ENCODE assay signal across 8 mouse cellular contexts in genomic region chr5:135877180-135877579, GRCm38 (mm10). TPM values are rescaled to one million over a fixed set of nuclear protein-coding genes. Genes with fewer than 3 reads are reported as not detected.
A peak's percentile ranks its signal among the peaks of the same experiment; 100 is the strongest.
DNase-seq lines count a peak whose midpoint lies in the region; ATAC-seq lines count a peak whose summit lies in the region.

No protein-coding gene starts in this region.

- 0 out of 2 replicates have a peak, but pooled peaks cover 2% of the 10 kb centered on the region for H3K4me1 ChIP-seq in forebrain, embryonic 11.5 days (replicated peaks; ENCODE audit: control insufficient read depth, insufficient read depth, low read length)
- H3K4me1 ChIP-seq in stomach, embryonic 14.5 days (ENCODE audit: control insufficient read depth, insufficient read depth, low read length): peaks cover 11% of the 10 kb centered on the region; the same call in 1 of the 2 replicates

- no peaks in the 10 kb centered on the region for H3K9me3 ChIP-seq in forebrain, embryonic 11.5 days (ENCODE audit: control insufficient read depth, low read length)
- no peaks in the 10 kb centered on the region for H3K9me3 ChIP-seq in stomach, embryonic 14.5 days (ENCODE audit: control insufficient read depth, low read depth, low read length)

- 21% methylated on average over 8 of the region's 8 CpGs for WGBS in forebrain, embryonic 11.5 days
- WGBS in stomach, embryonic 14.5 days: 19% methylated on average over 8 of the region's 8 CpGs

- peaks cover 2% of the 10 kb centered on the region; the same call in 1 of the 2 replicates for H3K27me3 ChIP-seq in forebrain, embryonic 11.5 days (ENCODE audit: control insufficient read depth, insufficient read depth, low read length)
- H3K27me3 ChIP-seq in stomach, embryonic 14.5 days (ENCODE audit: control insufficient read depth, insufficient read depth, low read length): no peaks in the 10 kb centered on the region

- no peak overlapping the region for H3K27ac ChIP-seq in forebrain, embryonic 11.5 days (ENCODE audit: low read depth, low read length)
- no peak overlapping the region for H3K27ac ChIP-seq in stomach, embryonic 14.5 days (ENCODE audit: low read length)

- no peak for ATAC-seq in forebrain, embryonic 11.5 days (replicated peaks; ENCODE audit: low FRiP score)
- ATAC-seq in megakaryocyte-erythroid progenitor cell, adult 5-6 weeks (replicated peaks; ENCODE audit: low FRiP score, low TSS enrichment, poor library complexity, severe bottlenecking): 0 out of 2 replicates have a peak, but pooled peaks have one; percentile 49
- no peak for ATAC-seq in stomach, embryonic 14.5 days (ENCODE audit: insufficient number of reproducible peaks, insufficient read depth, low FRiP score, low read depth)

- H3K9ac ChIP-seq in forebrain, embryonic 11.5 days (ENCODE audit: low read length): no peak overlapping the region; the same call in 1 of the 2 replicates
- no peak overlapping the region for H3K9ac ChIP-seq in stomach, embryonic 14.5 days (replicated peaks; ENCODE audit: low read depth, low read length)

- peak; percentile 55 for DNase-seq in layer of hippocampus, adult 11-12 months (ENCODE audit: low spot score)
- no peak for DNase-seq in layer of hippocampus, postnatal 36 days
- DNase-seq in T-cell, adult 2 months (ENCODE audit: low spot score): peak; percentile 31
- DNase-seq in forebrain, embryonic 11.5 days (ENCODE audit: low spot score): peak; percentile 70
- peak; percentile 78 for DNase-seq in heart, postnatal 4 days
- peak; percentile 48 to 68 for DNase-seq in left cerebral cortex, postnatal 25 days (ENCODE audit: low spot score in 2 of 2)

- peak overlapping the region; percentile 59 for H3K4me2 ChIP-seq in forebrain, embryonic 11.5 days (ENCODE audit: low read depth, low read length, severe bottlenecking)
- H3K4me2 ChIP-seq in stomach, embryonic 14.5 days (replicated peaks; ENCODE audit: low read depth, low read length): peak overlapping the region; percentile 49

- intact Hi-C loops in left cerebral cortex, postnatal 25 days (cut with DNase I): loop anchor here (5.0 kb wide), 1 partner anchor 185 kb away; no protein-coding TSS in a partner anchor

- no peaks in the 10 kb centered on the region for H3K36me3 ChIP-seq in forebrain, embryonic 11.5 days (ENCODE audit: control insufficient read depth, insufficient read depth, low read length)
- H3K36me3 ChIP-seq in stomach, embryonic 14.5 days (ENCODE audit: control insufficient read depth, insufficient read depth, low read length): no peaks in the 10 kb centered on the region

- H3K4me3 ChIP-seq in forebrain, embryonic 11.5 days (ENCODE audit: low read depth, low read length): no peak overlapping the region
- H3K4me3 ChIP-seq in stomach, embryonic 14.5 days (ENCODE audit: low read depth, low read length): peak overlapping the region; percentile 29; the same call in 1 of the 2 replicates

RNA-seq across cellular contexts. Expression of gene Hspb1, which starts 10.5 kb away (rescaled TPM):
- 10 to 100 TPM; 19.2 to 28.1 TPM for total RNA-seq in layer of hippocampus, postnatal 36 days (2021)
- polyA plus RNA-seq in forebrain, embryonic 11.5 days (2014; fragmentation: Nextera tagmentation; extraction: Ambion mirVana): 11.4 and 11.8 TPM in 2 replicates
- 100 to 1,000 TPM; 397 to 401 TPM for total RNA-seq in heart, postnatal 4 days (2021)
- 10 to 100 TPM; 16.9 to 19.7 TPM for total RNA-seq in left cerebral cortex, postnatal 25 days (2021)
- total RNA-seq in megakaryocyte-erythroid progenitor cell, adult 5-6 weeks (2014; fragmentation: Nextera tagmentation): not detected in 2 replicates
- not detected in 2 replicates for total RNA-seq in megakaryocyte-erythroid progenitor cell, adult 5-6 weeks (2017)
- polyA plus RNA-seq in stomach, embryonic 14.5 days (2014; fragmentation: Nextera tagmentation; extraction: Ambion mirVana): 221 and 237 TPM in 2 replicates

RNA-seq across cellular contexts. Expression of gene Ywhag, which starts 57.2 kb away (rescaled TPM):
- total RNA-seq in layer of hippocampus, postnatal 36 days (2021): 1,000 to 10,000 TPM; 1,259 to 1,347 TPM
- 147 and 161 TPM in 2 replicates for polyA plus RNA-seq in forebrain, embryonic 11.5 days (2014; fragmentation: Nextera tagmentation; extraction: Ambion mirVana)
- total RNA-seq in heart, postnatal 4 days (2021): 100 to 1,000 TPM; 285 to 292 TPM
- total RNA-seq in left cerebral cortex, postnatal 25 days (2021): 1,000 to 10,000 TPM; 1,217 to 1,308 TPM
- total RNA-seq in megakaryocyte-erythroid progenitor cell, adult 5-6 weeks (2014; fragmentation: Nextera tagmentation): 125 and 138 TPM in 2 replicates
- total RNA-seq in megakaryocyte-erythroid progenitor cell, adult 5-6 weeks (2017): 88.3 and 92.5 TPM in 2 replicates
- 99.4 and 101 TPM in 2 replicates for polyA plus RNA-seq in stomach, embryonic 14.5 days (2014; fragmentation: Nextera tagmentation; extraction: Ambion mirVana)

Comparison
In these comparisons a context has a peak if more than half of its experiments do, and no peak if none do; other contexts are left out.
1. DNase-seq: peak in layer of hippocampus, adult 11-12 months (single experiment), T-cell, adult 2 months (single experiment), forebrain, embryonic 11.5 days (single experiment), heart, postnatal 4 days (single experiment) and left cerebral cortex, postnatal 25 days (2 of 2); none in layer of hippocampus, postnatal 36 days (0 of 2).
2. RNA of gene Hspb1, which starts 10.5 kb away (total RNA-seq): 397 to 401 TPM in heart, postnatal 4 days, 19.2 to 28.1 TPM in layer of hippocampus, postnatal 36 days and 16.9 to 19.7 TPM in left cerebral cortex, postnatal 25 days; not detected in megakaryocyte-erythroid progenitor cell, adult 5-6 weeks; every median in the first group is over 10 times any median in the second.
3. RNA of gene Ywhag, which starts 57.2 kb away (total RNA-seq): 1,259 to 1,347 TPM in layer of hippocampus, postnatal 36 days and 1,217 to 1,308 TPM in left cerebral cortex, postnatal 25 days; 285 to 292 TPM in heart, postnatal 4 days and 88.3 to 138 TPM in megakaryocyte-erythroid progenitor cell, adult 5-6 weeks; every median in the first group is over 4 times any median in the second.